Comparison of ENCODE assay signal across 17 mouse cellular contexts in the genomic region with DNA sequence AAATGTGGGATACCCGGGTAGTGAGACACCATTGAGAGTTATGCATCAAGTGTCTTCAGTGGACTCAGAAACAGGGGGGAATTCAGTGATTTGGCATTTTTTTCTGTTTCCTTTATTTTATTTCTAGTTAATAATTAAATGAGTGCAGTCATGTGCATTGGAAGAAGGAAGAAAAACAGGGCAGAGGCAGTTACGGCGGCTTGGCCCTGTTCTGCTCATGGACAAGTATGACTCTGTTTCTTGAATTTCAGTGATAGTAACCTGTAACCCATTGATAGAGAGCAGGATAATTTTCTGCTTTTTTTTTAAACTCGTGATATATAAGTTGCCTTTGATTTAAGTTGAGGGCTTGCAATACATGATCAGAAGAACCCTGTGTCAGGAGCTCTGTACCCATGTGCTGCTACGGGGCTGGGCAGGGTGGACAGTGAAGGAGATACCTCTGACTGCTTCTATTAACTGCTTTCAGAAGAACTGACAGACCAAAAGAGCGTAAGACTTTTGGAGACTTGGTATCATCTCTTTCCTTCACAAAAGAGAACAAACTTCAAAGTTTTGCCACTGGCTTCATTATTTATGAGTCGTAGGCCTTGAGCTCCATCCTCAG.
DNase-seq lines count a peak whose midpoint lies in the region; ATAC-seq lines count a peak whose summit lies in the region.
"Had no signal": no experiment of that assay in that cellular context is flagged by ENCODE, and none has a peak within 500 bp of the region (broad histone marks: within the 10 kb centered on the region; RNA-seq: fewer than 3 reads in every experiment).

No protein-coding gene starts in this region.

- no peak overlapping the region for H3K4me2 ChIP-seq in kidney, embryonic 14.5 days (replicated peaks; ENCODE audit: low read depth, low read length)
- H3K4me2 ChIP-seq: embryonic facial prominence, embryonic 13.5 days; forebrain, embryonic 12.5 days; heart, embryonic 13.5 days had no signal

- peak; percentile 17 for DNase-seq in kidney, adult 11 months
- no peak for DNase-seq in kidney, adult 18-20 months
- DNase-seq in kidney, postnatal 10 days, result peak; percentile 17
- no peak for DNase-seq in frontal cortex, adult 2 months (ENCODE audit: extremely low spot score in 1 of 2, low spot score in 1 of 2)
- no peak for DNase-seq in limb, embryonic 10.5 days (ENCODE audit: low spot score)
- DNase-seq: cerebellum, adult 11 months; cerebellum, adult 9-10 months; cerebellum, postnatal 25 days; gastrocnemius, postnatal 14 days; heart, postnatal 36 days had no signal

- no peak overlapping the region for H3K9ac ChIP-seq in kidney, embryonic 14.5 days (ENCODE audit: low read depth, low read length)
- H3K9ac ChIP-seq: embryonic facial prominence, embryonic 13.5 days; forebrain, embryonic 12.5 days; heart, embryonic 13.5 days had no signal

- ATAC-seq in kidney, embryonic 14.5 days (ENCODE audit: low FRiP score, low TSS enrichment), result peak; percentile 68; the same call in 1 of the 2 replicates
- ATAC-seq: forebrain, embryonic 16.5 days; hindbrain, embryonic 16.5 days had no signal

- 72% methylated on average over 7 of the region's 7 CpGs for WGBS in kidney, embryonic 14.5 days
- WGBS in limb, embryonic 10.5 days, result 92% methylated on average over 7 of the region's 7 CpGs

- H3K36me3 ChIP-seq in kidney, embryonic 14.5 days (ENCODE audit: control insufficient read depth, insufficient read depth, low read length), result no peaks in the 10 kb centered on the region
- H3K36me3 ChIP-seq in limb, embryonic 10.5 days, result no peaks in the 10 kb centered on the region
- H3K36me3 ChIP-seq: embryonic facial prominence, embryonic 13.5 days; forebrain, embryonic 12.5 days had no signal

- H3K4me3 ChIP-seq in kidney, embryonic 14.5 days (ENCODE audit: low read length), result no peak overlapping the region
- no peak overlapping the region for H3K4me3 ChIP-seq in limb, embryonic 10.5 days
- H3K4me3 ChIP-seq: embryonic facial prominence, embryonic 13.5 days; forebrain, embryonic 12.5 days; heart, embryonic 13.5 days had no signal

- no peaks in the 10 kb centered on the region for H3K9me3 ChIP-seq in kidney, embryonic 14.5 days (ENCODE audit: control insufficient read depth, low read length)
- H3K9me3 ChIP-seq in limb, embryonic 10.5 days (replicated peaks), result no peaks in the 10 kb centered on the region
- H3K9me3 ChIP-seq: embryonic facial prominence, embryonic 13.5 days; forebrain, embryonic 12.5 days; heart, embryonic 13.5 days had no signal

- H3K4me1 ChIP-seq in kidney, embryonic 14.5 days (ENCODE audit: control insufficient read depth, insufficient read depth, low read length), result peaks cover 3% of the 10 kb centered on the region; the same call in 1 of the 2 replicates
- peaks cover 7% of the 10 kb centered on the region for H3K4me1 ChIP-seq in limb, embryonic 10.5 days
- H3K4me1 ChIP-seq: embryonic facial prominence, embryonic 13.5 days; forebrain, embryonic 12.5 days had no signal

- H3K27me3 ChIP-seq in kidney, embryonic 14.5 days (ENCODE audit: control insufficient read depth, insufficient read depth, low read length), result no peaks in the 10 kb centered on the region
- H3K27me3 ChIP-seq in limb, embryonic 10.5 days (ENCODE audit: low read depth, poor library complexity, severe bottlenecking), result no peaks in the 10 kb centered on the region
- H3K27me3 ChIP-seq: CH12.LX; embryonic facial prominence, embryonic 13.5 days; forebrain, embryonic 12.5 days; heart, embryonic 13.5 days had no signal

- H3K27ac ChIP-seq in kidney, embryonic 14.5 days (ENCODE audit: low read depth, low read length), result peak overlapping the region; percentile 57
- no peak overlapping the region for H3K27ac ChIP-seq in limb, embryonic 10.5 days
- H3K27ac ChIP-seq: embryonic facial prominence, embryonic 13.5 days; forebrain, embryonic 12.5 days; heart, embryonic 13.5 days had no signal

Comparison
In these comparisons a context has a peak if more than half of its experiments do, and no peak if none do; other contexts are left out.
1. DNase-seq: peak in kidney, adult 11 months (single experiment) and kidney, postnatal 10 days (single experiment); none in kidney, adult 18-20 months (single experiment), frontal cortex, adult 2 months (0 of 2) and limb, embryonic 10.5 days (single experiment).